Mouse (Mus musculus) bone marrow macrophage, adult 2 months (primary cell): ENCODE data around the gene Sox18.

ENCODE experiments used
- CTCF ChIP-seq: IDR thresholded peaks from 2 replicates; pipeline ENCODE4 v1.5.1; 2012; ENCODE audit warnings: low read depth, mild to moderate bottlenecking, low read length, moderate library complexity
- POLR2A ChIP-seq: IDR thresholded peaks from 2 replicates; pipeline ENCODE4 v1.6.1; 2012; ENCODE audit warnings: mild to moderate bottlenecking, low read depth, low read length, borderline replicate concordance

- no peak for TF ChIP-seq POLR2A
- no peak for TF ChIP-seq CTCF
These were observed 8.7 kb upstream of the Sox18 start, which contains the start of gene Tcea2 for GRCm38 (mm10) chr2:181679951-181680715.
